Mouse (Mus musculus): ENCODE results near the gene Rspo4.

Gene Rspo4

DNA sequence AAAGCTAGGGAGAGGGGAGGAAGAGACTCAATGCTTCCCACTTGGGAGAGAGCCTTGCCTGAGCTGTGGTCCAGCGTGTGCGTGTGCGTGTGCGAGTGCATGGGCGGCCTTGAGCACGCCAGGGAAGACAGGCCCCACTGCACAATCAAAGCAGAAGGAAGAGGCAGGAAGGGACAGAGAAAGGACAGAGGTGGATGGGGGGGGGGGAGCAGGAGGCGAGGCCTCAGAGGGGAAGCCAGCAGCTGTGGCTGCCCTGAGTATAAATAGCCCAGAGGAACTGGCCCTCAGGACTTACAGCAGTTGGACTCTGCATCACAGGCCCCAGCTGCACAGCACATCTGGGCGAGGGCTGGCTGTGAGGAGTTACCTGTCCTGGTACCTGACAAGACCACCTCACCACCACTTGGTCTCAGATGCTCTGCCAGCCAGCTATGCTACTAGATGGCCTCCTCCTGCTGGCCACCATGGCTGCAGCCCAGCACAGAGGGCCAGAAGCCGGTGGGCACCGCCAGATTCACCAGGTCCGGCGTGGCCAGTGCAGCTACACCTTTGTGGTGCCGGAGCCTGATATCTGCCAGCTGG lies 68.3 kb downstream of the Rspo4 start, which contains the start of gene Angpt4:
TSS of gene Angpt4 (plus strand) at position 292 of the 582 bp plus-strand sequence.
- in situ Hi-C loops (cut with MboI, MseI), result no loop called here

DNA sequence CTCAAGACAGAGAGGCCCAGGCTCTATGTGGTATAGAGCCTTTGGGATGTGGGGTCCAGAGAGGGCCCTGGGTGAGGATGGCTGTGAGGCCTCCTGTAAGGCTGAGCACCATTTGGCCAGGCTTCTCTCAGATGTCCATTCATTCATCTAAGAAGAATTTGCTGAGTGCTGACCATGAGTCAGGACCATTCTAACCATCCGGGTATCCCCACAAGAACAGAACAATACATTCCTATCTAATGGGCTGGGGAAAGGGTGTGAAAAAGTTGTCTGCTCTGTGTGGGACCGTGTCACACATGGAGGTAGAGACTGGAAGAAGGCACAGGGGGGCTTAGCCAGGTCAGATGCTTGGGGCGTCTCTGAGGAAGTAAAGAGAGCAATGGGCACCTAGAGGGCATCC lies 69.0 kb downstream of the Rspo4 start:
- in situ Hi-C loops (cut with MboI, MseI), result no loop called here

DNA sequence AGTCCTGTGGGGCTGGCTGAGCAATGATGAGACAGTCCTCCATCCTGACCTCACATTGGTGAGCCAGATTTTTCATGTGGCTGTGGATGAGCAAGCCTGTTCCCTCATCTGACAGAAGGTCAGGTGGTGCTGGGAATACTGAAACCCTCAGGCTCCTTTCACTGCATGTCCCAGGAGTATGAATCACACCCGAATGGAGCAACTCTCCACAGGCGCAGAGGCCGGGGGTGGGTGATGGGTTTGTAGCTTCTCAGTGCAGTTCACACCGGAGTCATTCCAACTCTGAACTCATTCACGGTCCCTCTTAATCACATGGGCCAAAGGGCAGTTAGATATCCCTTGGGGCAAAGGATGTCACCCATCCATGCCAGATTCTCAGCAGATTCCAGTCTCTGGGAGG lies 71.4 kb downstream of the Rspo4 start:
- in situ Hi-C loops (cut with MboI, MseI), result no loop called here

GRCm38 (mm10) chr2:151915111-151915510 lies 72.4 kb downstream of the Rspo4 start:
- in situ Hi-C loops (cut with MboI, MseI), result no loop called here

- in situ Hi-C loops (cut with MboI, MseI), result no loop called here
Measured at GRCm38 (mm10) chr2:151916061-151916831, 73.5 kb downstream of the Rspo4 start.

- in situ Hi-C loops (cut with MboI, MseI), result no loop called here
Measured at GRCm38 (mm10) chr2:151919140-151919539, 76.4 kb downstream of the Rspo4 start.

GRCm38 (mm10) chr2:151921068-151921467 lies 78.3 kb downstream of the Rspo4 start:
- in situ Hi-C loops (cut with MboI, MseI), result no loop called here

- in situ Hi-C loops (cut with MboI, MseI), result no loop called here
Measured at GRCm38 (mm10) chr2:151921596-151921995, 78.9 kb downstream of the Rspo4 start.

All from regulatory T cell (primary cell).